18 mouse cellular contexts compared by ENCODE assay signal in genomic region chr6:124451995-124452394, GRCm38 (mm10). TPM values are rescaled to one million over a fixed set of nuclear protein-coding genes. Genes with fewer than 3 reads are reported as not detected.
A peak's percentile ranks its signal among the peaks of the same experiment; 100 is the strongest.
DNase-seq lines count a peak whose midpoint lies in the region; ATAC-seq lines count a peak whose summit lies in the region.
"Had no signal": no experiment of that assay in that cellular context is flagged by ENCODE, and none has a peak within 500 bp of the region (broad histone marks: within the 10 kb centered on the region; RNA-seq: fewer than 3 reads in every experiment).

No protein-coding gene starts in this region.

- no peak overlapping the region for H3K27ac ChIP-seq in forebrain, embryonic 15.5 days (replicated peaks)
- no peak overlapping the region for H3K27ac ChIP-seq in forebrain, embryonic 12.5 days
- H3K27ac ChIP-seq in liver, embryonic 12.5 days, result 0 out of 2 replicates have a peak overlapping the region, but pooled peaks have one; percentile 29
- H3K27ac ChIP-seq in stomach, embryonic 15.5 days, result no peak overlapping the region; the same call in 1 of the 2 replicates
- H3K27ac ChIP-seq: left cerebral cortex, adult 2 months; limb, embryonic 12.5 days; midbrain, embryonic 13.5 days had no signal

- no peaks in the 10 kb centered on the region for H3K27me3 ChIP-seq in forebrain, embryonic 15.5 days
- no peaks in the 10 kb centered on the region for H3K27me3 ChIP-seq in forebrain, embryonic 12.5 days
- H3K27me3 ChIP-seq in liver, embryonic 12.5 days (replicated peaks), result no peaks in the 10 kb centered on the region
- H3K27me3 ChIP-seq in stomach, embryonic 15.5 days (replicated peaks), result no peaks in the 10 kb centered on the region
- H3K27me3 ChIP-seq: limb, embryonic 12.5 days; midbrain, embryonic 13.5 days had no signal

- no peak overlapping the region for H3K4me3 ChIP-seq in forebrain, embryonic 15.5 days
- H3K4me3 ChIP-seq in forebrain, embryonic 12.5 days (replicated peaks), result no peak overlapping the region
- H3K4me3 ChIP-seq in liver, embryonic 12.5 days, result no peak overlapping the region
- H3K4me3 ChIP-seq in stomach, embryonic 15.5 days (replicated peaks), result no peak overlapping the region
- H3K4me3 ChIP-seq: heart, embryonic 12.5 days; left cerebral cortex, adult 2 months; limb, embryonic 12.5 days; midbrain, embryonic 13.5 days had no signal

- no peak overlapping the region for H3K4me2 ChIP-seq in forebrain, embryonic 15.5 days (replicated peaks)
- no peak overlapping the region for H3K4me2 ChIP-seq in forebrain, embryonic 12.5 days
- H3K4me2 ChIP-seq in liver, embryonic 12.5 days, result peak overlapping the region; percentile 36
- no peak overlapping the region for H3K4me2 ChIP-seq in stomach, embryonic 15.5 days
- H3K4me2 ChIP-seq: heart, embryonic 12.5 days; limb, embryonic 12.5 days; midbrain, embryonic 13.5 days had no signal

- H3K36me3 ChIP-seq in forebrain, embryonic 15.5 days, result peaks cover 16% of the 10 kb centered on the region
- H3K36me3 ChIP-seq in forebrain, embryonic 12.5 days (replicated peaks), result peaks cover 6% of the 10 kb centered on the region; the same call in 1 of the 2 replicates
- H3K36me3 ChIP-seq in liver, embryonic 12.5 days, result no peaks in the 10 kb centered on the region
- H3K36me3 ChIP-seq in stomach, embryonic 15.5 days, result no peaks in the 10 kb centered on the region
- H3K36me3 ChIP-seq: heart, embryonic 12.5 days; limb, embryonic 12.5 days had no signal

- no peaks in the 10 kb centered on the region for H3K4me1 ChIP-seq in forebrain, embryonic 15.5 days
- H3K4me1 ChIP-seq in forebrain, embryonic 12.5 days, result no peaks in the 10 kb centered on the region
- peaks cover 39% of the 10 kb centered on the region for H3K4me1 ChIP-seq in liver, embryonic 12.5 days
- no peaks in the 10 kb centered on the region for H3K4me1 ChIP-seq in stomach, embryonic 15.5 days
- H3K4me1 ChIP-seq: heart, embryonic 12.5 days; limb, embryonic 12.5 days; midbrain, embryonic 13.5 days had no signal

- H3K9ac ChIP-seq in forebrain, embryonic 15.5 days (replicated peaks), result no peak overlapping the region
- no peak overlapping the region for H3K9ac ChIP-seq in forebrain, embryonic 12.5 days
- H3K9ac ChIP-seq in liver, embryonic 12.5 days, result 0 out of 2 replicates have a peak overlapping the region, but pooled peaks have one; percentile 31
- no peak overlapping the region for H3K9ac ChIP-seq in stomach, embryonic 15.5 days
- H3K9ac ChIP-seq: forebrain, postnatal 0 days; heart, embryonic 12.5 days; limb, embryonic 12.5 days; midbrain, embryonic 13.5 days had no signal

- no peak for DNase-seq in thymus, postnatal 10 days (ENCODE audit: low spot score in 2 of 2)
- no peak for DNase-seq in heart, adult 11 months
- no peak for DNase-seq in cerebellum, adult 18-20 months
- DNase-seq: cerebellum, adult 8-10 months; forebrain, postnatal 0 days; gastrocnemius, postnatal 14 days; heart, postnatal 36 days; thymus, adult 18-20 months had no signal

- H3K9me3 ChIP-seq in forebrain, embryonic 15.5 days, result no peaks in the 10 kb centered on the region
- no peaks in the 10 kb centered on the region for H3K9me3 ChIP-seq in forebrain, embryonic 12.5 days
- H3K9me3 ChIP-seq in liver, embryonic 12.5 days (replicated peaks), result no peaks in the 10 kb centered on the region
- no peaks in the 10 kb centered on the region for H3K9me3 ChIP-seq in stomach, embryonic 15.5 days
- H3K9me3 ChIP-seq: heart, embryonic 12.5 days; limb, embryonic 12.5 days; midbrain, embryonic 13.5 days had no signal

- 64% methylated on average over 3 of the region's 3 CpGs for WGBS in forebrain, embryonic 15.5 days
- 71% methylated on average over 3 of the region's 3 CpGs for WGBS in forebrain, embryonic 12.5 days
- 44% methylated on average over 3 of the region's 3 CpGs for WGBS in liver, embryonic 12.5 days (ENCODE audit: insufficient replicate concordance)
- 65% methylated on average over 3 of the region's 3 CpGs for WGBS in stomach, embryonic 15.5 days

- 0 out of 2 replicates have a peak, but pooled peaks have one; percentile 12 for ATAC-seq in forebrain, embryonic 15.5 days (replicated peaks)
- ATAC-seq in forebrain, embryonic 12.5 days (ENCODE audit: low FRiP score), result no peak
- peak; percentile 60 for ATAC-seq in erythroblast, adult 5-6 weeks (replicated peaks; ENCODE audit: low FRiP score, poor library complexity, severe bottlenecking)
- peak; percentile 78 for ATAC-seq in liver, embryonic 12.5 days
- peak; percentile 67 for ATAC-seq in stomach, embryonic 15.5 days (ENCODE audit: insufficient read depth, low FRiP score, low read depth)
- ATAC-seq: forebrain, postnatal 0 days; hindbrain, embryonic 16.5 days; midbrain, embryonic 13.5 days had no signal

RNA-seq across cellular contexts. Expression of gene Clstn3, which starts 12.6 kb away (rescaled TPM):
- 54.7 and 62.1 TPM in 2 replicates for polyA plus RNA-seq in forebrain, embryonic 15.5 days (2015; fragmentation: Nextera tagmentation; extraction: Ambion mirVana)
- 25.9 and 27.3 TPM in 2 replicates for polyA plus RNA-seq in forebrain, embryonic 12.5 days (2016; fragmentation: Nextera tagmentation; extraction: Ambion mirVana)
- total RNA-seq in erythroblast, adult 5-6 weeks (2015; ENCODE audit: low replicate concordance), result 5.0 TPM in 2 replicates
- total RNA-seq in erythroblast, adult 5-6 weeks (2017; ENCODE audit: low replicate concordance), result 2.3 and 4.6 TPM in 2 replicates
- polyA plus RNA-seq in liver, embryonic 12.5 days (2016; fragmentation: Nextera tagmentation; extraction: Ambion mirVana), result 4.1 and 5.0 TPM in 2 replicates
- 6.8 TPM in 2 replicates for polyA plus RNA-seq in stomach, embryonic 15.5 days (2015; fragmentation: Nextera tagmentation; extraction: Ambion mirVana)

RNA-seq across cellular contexts. Expression of gene Pex5, which starts 37.1 kb away (rescaled TPM):
- polyA plus RNA-seq in forebrain, embryonic 15.5 days (2015; fragmentation: Nextera tagmentation; extraction: Ambion mirVana), result 82.9 and 84.4 TPM in 2 replicates
- polyA plus RNA-seq in forebrain, embryonic 12.5 days (2016; fragmentation: Nextera tagmentation; extraction: Ambion mirVana), result 65.9 and 66.0 TPM in 2 replicates
- total RNA-seq in erythroblast, adult 5-6 weeks (2015; ENCODE audit: low replicate concordance), result 3.8 TPM in 2 replicates
- 5.2 and 7.0 TPM in 2 replicates for total RNA-seq in erythroblast, adult 5-6 weeks (2017; ENCODE audit: low replicate concordance)
- 26.3 and 26.5 TPM in 2 replicates for polyA plus RNA-seq in liver, embryonic 12.5 days (2016; fragmentation: Nextera tagmentation; extraction: Ambion mirVana)
- polyA plus RNA-seq in stomach, embryonic 15.5 days (2015; fragmentation: Nextera tagmentation; extraction: Ambion mirVana), result 39.8 and 40.6 TPM in 2 replicates

RNA-seq across cellular contexts. Expression of gene C1rl, which starts 40.9 kb away (rescaled TPM):
- polyA plus RNA-seq in forebrain, embryonic 15.5 days (2015; fragmentation: Nextera tagmentation; extraction: Ambion mirVana), result 0.06 and 0.08 TPM in 2 replicates
- polyA plus RNA-seq in forebrain, embryonic 12.5 days (2016; fragmentation: Nextera tagmentation; extraction: Ambion mirVana), result 0.10 TPM in 1 of 2 replicates, not detected in the other
- 0.38 and 2.1 TPM in 2 replicates for total RNA-seq in erythroblast, adult 5-6 weeks (2015; ENCODE audit: low replicate concordance)
- 2.7 and 3.6 TPM in 2 replicates for total RNA-seq in erythroblast, adult 5-6 weeks (2017; ENCODE audit: low replicate concordance)
- 4.4 and 4.5 TPM in 2 replicates for polyA plus RNA-seq in liver, embryonic 12.5 days (2016; fragmentation: Nextera tagmentation; extraction: Ambion mirVana)
- 1.9 and 2.2 TPM in 2 replicates for polyA plus RNA-seq in stomach, embryonic 15.5 days (2015; fragmentation: Nextera tagmentation; extraction: Ambion mirVana)
